Comparison of ENCODE assay signal across 27 mouse cellular contexts in the genomic region with DNA sequence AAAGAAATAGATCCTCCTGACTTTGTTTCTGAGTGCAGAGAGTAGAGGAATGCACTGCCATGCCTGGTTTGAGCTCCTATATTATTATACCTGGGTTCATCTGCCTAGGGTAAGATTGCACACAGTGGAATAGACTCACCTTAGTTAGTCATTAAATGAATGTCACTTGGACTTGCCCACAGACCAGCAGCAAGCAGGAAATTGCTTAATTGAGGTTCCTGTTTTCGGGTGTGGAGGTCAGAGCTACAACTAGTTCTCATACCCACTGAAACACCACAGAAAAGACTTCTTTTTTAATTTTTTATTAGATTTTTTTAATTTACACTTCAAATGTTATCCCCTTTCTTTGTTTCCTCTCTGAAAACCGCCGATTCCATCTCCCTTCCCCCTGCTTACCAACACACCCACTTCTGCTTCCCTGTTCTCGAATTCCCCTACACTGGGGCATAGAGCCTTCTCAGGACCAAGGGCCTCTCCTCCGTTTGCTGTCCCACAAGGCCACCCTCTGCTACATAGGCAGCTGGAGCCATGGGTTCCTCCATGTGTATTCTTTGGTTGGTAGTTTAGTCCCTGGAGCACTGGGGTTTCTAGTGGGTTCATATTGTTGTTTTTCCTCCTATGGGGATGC. TPM values are rescaled to one million over a fixed set of nuclear protein-coding genes. Genes with fewer than 3 reads are reported as not detected.
A peak's percentile ranks its signal among the peaks of the same experiment; 100 is the strongest.
DNase-seq lines count a peak whose midpoint lies in the region; ATAC-seq and TF ChIP-seq lines count a peak whose summit lies in the region.
"Had no signal": no experiment of that assay in that cellular context is flagged by ENCODE, and none has a peak within 500 bp of the region (broad histone marks: within the 10 kb centered on the region; RNA-seq: fewer than 3 reads in every experiment).

No protein-coding gene starts in this region.

- H3K9ac ChIP-seq in liver, adult 2 months (ENCODE audit: low read depth, low read length), result no peak overlapping the region
- H3K9ac ChIP-seq in liver, embryonic 12.5 days, result no peak overlapping the region
- no peak overlapping the region for H3K9ac ChIP-seq in hindbrain, postnatal 0 days (replicated peaks; ENCODE audit: low read length)
- H3K9ac ChIP-seq: embryonic facial prominence, embryonic 13.5 days; heart, embryonic 13.5 days; lung, embryonic 15.5 days had no signal

- no peaks in the 10 kb centered on the region for H3K9me3 ChIP-seq in liver, embryonic 12.5 days (replicated peaks)
- no peaks in the 10 kb centered on the region for H3K9me3 ChIP-seq in hindbrain, postnatal 0 days (ENCODE audit: low read length)
- H3K9me3 ChIP-seq: embryonic facial prominence, embryonic 13.5 days; heart, embryonic 13.5 days; lung, embryonic 15.5 days had no signal

- no peak for TF ChIP-seq CTCF in liver, adult 2 months (IDR thresholded peaks at IDR 0.05; ENCODE audit: low read depth, low read length)
- no peak for TF ChIP-seq CTCF in hindbrain, postnatal 0 days (IDR thresholded peaks at IDR 0.05; ENCODE audit: low read depth)

- H3K36me3 ChIP-seq in liver, adult 2 months (ENCODE audit: control insufficient read depth, insufficient read depth, low read length), result no peaks in the 10 kb centered on the region
- H3K36me3 ChIP-seq in liver, embryonic 12.5 days, result no peaks in the 10 kb centered on the region
- no peaks in the 10 kb centered on the region for H3K36me3 ChIP-seq in hindbrain, postnatal 0 days (ENCODE audit: insufficient read depth, low read length)
- H3K36me3 ChIP-seq: embryonic facial prominence, embryonic 13.5 days; heart, embryonic 13.5 days; lung, embryonic 15.5 days had no signal

- H3K4me1 ChIP-seq in liver, adult 2 months (ENCODE audit: control insufficient read depth, insufficient read depth, low read length), result no peaks in the 10 kb centered on the region
- no peaks in the 10 kb centered on the region for H3K4me1 ChIP-seq in liver, embryonic 12.5 days
- no peaks in the 10 kb centered on the region for H3K4me1 ChIP-seq in brown adipose tissue, adult 24 weeks (ENCODE audit: control insufficient read depth, insufficient read depth, insufficient read length, low read length)
- no peaks in the 10 kb centered on the region for H3K4me1 ChIP-seq in hindbrain, postnatal 0 days (ENCODE audit: insufficient read depth, low read length)
- H3K4me1 ChIP-seq: embryonic facial prominence, embryonic 13.5 days; heart, embryonic 13.5 days; lung, embryonic 15.5 days had no signal

- no peak overlapping the region for H3K27ac ChIP-seq in liver, adult 2 months (replicated peaks; ENCODE audit: insufficient read depth, low read depth, low read length)
- H3K27ac ChIP-seq in liver, embryonic 12.5 days, result no peak overlapping the region
- H3K27ac ChIP-seq in brown adipose tissue, adult 24 weeks (replicated peaks; ENCODE audit: low read depth, low read length), result peak overlapping the region; percentile 56
- no peak overlapping the region for H3K27ac ChIP-seq in hindbrain, postnatal 0 days
- H3K27ac ChIP-seq: embryonic facial prominence, embryonic 13.5 days; heart, embryonic 13.5 days; kidney, postnatal 0 days; lung, embryonic 15.5 days had no signal

- no peak for ATAC-seq in liver, embryonic 12.5 days
- no peak for ATAC-seq in hindbrain, postnatal 0 days
- ATAC-seq: forebrain, embryonic 14.5 days; hindbrain, embryonic 16.5 days; midbrain, embryonic 16.5 days had no signal

- H3K27me3 ChIP-seq in liver, adult 2 months (ENCODE audit: control insufficient read depth, insufficient read depth, low read length), result no peaks in the 10 kb centered on the region
- H3K27me3 ChIP-seq in liver, embryonic 12.5 days (replicated peaks), result no peaks in the 10 kb centered on the region
- no peaks in the 10 kb centered on the region for H3K27me3 ChIP-seq in hindbrain, postnatal 0 days (ENCODE audit: insufficient read depth, low read length)
- H3K27me3 ChIP-seq: embryonic facial prominence, embryonic 13.5 days; heart, embryonic 13.5 days; lung, embryonic 15.5 days had no signal

- no peak overlapping the region for H3K4me2 ChIP-seq in liver, embryonic 12.5 days
- no peak overlapping the region for H3K4me2 ChIP-seq in hindbrain, postnatal 0 days (ENCODE audit: low read depth, low read length)
- H3K4me2 ChIP-seq: embryonic facial prominence, embryonic 13.5 days; heart, embryonic 13.5 days; lung, embryonic 15.5 days had no signal

- H3K79me2 ChIP-seq in liver, adult 2 months (ENCODE audit: control insufficient read depth, insufficient read depth, low read length), result no peaks in the 10 kb centered on the region

- H3K4me3 ChIP-seq in liver, adult 2 months (ENCODE audit: insufficient read depth, low read depth, low read length), result no peak overlapping the region
- H3K4me3 ChIP-seq in liver, embryonic 12.5 days, result no peak overlapping the region
- no peak overlapping the region for H3K4me3 ChIP-seq in brown adipose tissue, adult 24 weeks (ENCODE audit: insufficient read depth, low read depth, low read length)
- H3K4me3 ChIP-seq in hindbrain, postnatal 0 days (ENCODE audit: low read length), result no peak overlapping the region
- H3K4me3 ChIP-seq: embryonic facial prominence, embryonic 13.5 days; heart, embryonic 13.5 days; lung, embryonic 15.5 days had no signal

- WGBS in liver, adult 2 months, result 68% methylated on average over 5 of the region's 5 CpGs
- 37% methylated on average over 5 of the region's 5 CpGs for WGBS in liver, embryonic 12.5 days (ENCODE audit: insufficient replicate concordance)
- 88% methylated on average over 5 of the region's 5 CpGs for WGBS in hindbrain, postnatal 0 days

- TF ChIP-seq POLR2A in liver, adult 2 months (IDR thresholded peaks at IDR 0.05; ENCODE audit: extremely low read depth, insufficient read depth, low read length), result no peak

- DNase-seq in liver, adult 2 months (ENCODE audit: extremely low read depth, low read depth, low spot score), result peak; percentile 14
- peak; percentile 75 for DNase-seq in 416B (ENCODE audit: low read depth)
- peak; percentile 5 to 6 for DNase-seq in monocyte, adult 2 months (ENCODE audit: low read depth in 1 of 2, low spot score in 2 of 2)
- DNase-seq in left cerebral cortex, adult 8-10 months (ENCODE audit: low spot score in 2 of 2), result no peak
- no peak for DNase-seq in hindbrain, postnatal 0 days (ENCODE audit: low spot score)
- DNase-seq: adrenal gland, adult 2 months; cerebellum, postnatal 10 days; gastrocnemius, postnatal 25 days; kidney, adult 18-20 months; right cerebral cortex, postnatal 4 days; thymus, postnatal 36 days had no signal

RNA-seq across cellular contexts. Expression of gene Gm9733, which starts 56.1 kb away (rescaled TPM):
- not detected in 2 replicates for total RNA-seq in liver, adult 2 months (2014; rRNA removed)
- polyA plus RNA-seq in liver, adult 2 months (2012; rRNA removed), result not detected in 2 replicates
- not detected in 2 replicates for polyA plus RNA-seq in liver, embryonic 12.5 days (2016; fragmentation: Nextera tagmentation; extraction: Ambion mirVana)
- not detected in 2 replicates for polyA plus RNA-seq in brown adipose tissue, adult 24 weeks (2012; ENCODE audit: insufficient read depth, insufficient read length, missing spikeins)
- total RNA-seq in left cerebral cortex, adult 8-10 months (2022), result not detected
- not detected in 2 replicates for total RNA-seq in hindbrain, postnatal 0 days (2014; rRNA removed)
- polyA plus RNA-seq in hindbrain, postnatal 0 days (2015; fragmentation: Nextera tagmentation; extraction: Ambion mirVana), result not detected in 2 replicates
- total RNA-seq: adrenal gland, adult 2 months; gastrocnemius, postnatal 25 days; heart, postnatal 25 days; layer of hippocampus, postnatal 14 days; left cerebral cortex, postnatal 14 days; megakaryocyte-erythroid progenitor cell, adult 5-6 weeks had no signal
- polyA plus RNA-seq: adrenal gland, adult 2 months; C2C12; embryonic facial prominence, embryonic 13.5 days; forebrain, embryonic 14.5 days; heart, embryonic 13.5 days; hindbrain, embryonic 16.5 days; limb, embryonic 14.5 days; midbrain, embryonic 16.5 days; stomach, embryonic 14.5 days had no signal

Comparison
In these comparisons a context has a peak if more than half of its experiments do, and no peak if none do; other contexts are left out.
1. DNase-seq: peak in liver, adult 2 months (single experiment), 416B (single experiment) and monocyte, adult 2 months (2 of 2); none in left cerebral cortex, adult 8-10 months (0 of 2) and hindbrain, postnatal 0 days (single experiment).